Mouse (Mus musculus): ENCODE data around the gene Tmeff1.

The Tmeff1 gene

DNA sequence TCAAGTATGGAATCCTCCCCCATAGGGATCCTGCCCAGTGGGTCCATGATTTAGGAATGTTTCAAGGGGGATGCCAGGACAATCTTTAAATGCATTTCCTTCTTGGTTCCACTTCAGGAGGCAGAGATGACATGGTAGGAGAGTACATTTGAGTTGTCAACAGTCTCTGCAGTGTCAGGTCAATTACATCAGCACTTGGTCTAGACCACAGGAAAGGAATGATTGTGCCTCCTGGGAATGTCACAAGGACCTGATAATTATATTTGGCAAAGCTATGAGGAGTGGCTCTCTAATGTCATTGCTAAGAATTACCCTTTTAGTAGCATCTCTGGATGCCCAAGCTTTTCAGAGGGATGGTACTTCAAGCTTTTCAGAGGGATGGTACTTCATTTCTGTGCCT lies 20.0 kb upstream of the Tmeff1 start:
- DNase-seq (ENCODE audit: low read depth, low spot score): no peak

DNA sequence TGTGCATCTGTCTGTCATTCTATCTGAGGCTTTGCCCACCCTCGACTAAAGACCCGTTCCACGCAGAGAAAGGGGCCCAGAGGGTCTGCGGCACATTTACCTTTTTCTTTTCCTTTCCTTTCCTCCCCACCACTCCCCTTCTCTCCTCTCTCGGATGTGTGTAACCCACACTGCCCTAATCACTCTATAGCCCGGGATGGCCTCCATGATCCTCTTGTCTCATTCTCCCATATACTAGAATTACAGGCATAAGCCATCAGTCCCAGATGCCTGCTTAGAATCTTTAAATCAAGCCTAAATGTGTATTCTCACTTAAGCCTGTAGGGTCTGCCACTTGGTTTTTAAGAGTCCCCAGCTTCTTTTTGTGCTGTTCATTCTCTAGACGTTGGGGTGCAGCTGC lies 8.6 kb upstream of the Tmeff1 start:
- DNase-seq (ENCODE audit: low read depth, low spot score): no peak

DNA sequence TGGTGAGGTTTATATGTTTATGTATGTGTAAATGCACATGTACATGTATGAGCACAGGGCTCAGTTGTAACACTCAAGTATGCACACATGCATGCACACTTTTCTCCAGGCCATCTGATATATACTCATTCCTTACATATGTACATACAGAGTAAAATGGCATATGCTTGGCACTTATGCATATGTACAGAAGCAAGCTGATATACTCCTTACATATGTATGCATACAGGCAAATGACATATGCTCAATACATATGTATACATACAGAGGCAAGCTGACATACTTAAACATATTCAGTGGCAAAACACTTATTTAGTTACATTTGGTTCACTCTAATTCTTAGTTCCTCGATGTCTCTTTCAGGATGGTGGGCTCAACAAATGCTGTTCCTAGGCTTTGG lies 7.1 kb upstream of the Tmeff1 start:
- DNase-seq (ENCODE audit: low read depth, low spot score): no peak

DNA sequence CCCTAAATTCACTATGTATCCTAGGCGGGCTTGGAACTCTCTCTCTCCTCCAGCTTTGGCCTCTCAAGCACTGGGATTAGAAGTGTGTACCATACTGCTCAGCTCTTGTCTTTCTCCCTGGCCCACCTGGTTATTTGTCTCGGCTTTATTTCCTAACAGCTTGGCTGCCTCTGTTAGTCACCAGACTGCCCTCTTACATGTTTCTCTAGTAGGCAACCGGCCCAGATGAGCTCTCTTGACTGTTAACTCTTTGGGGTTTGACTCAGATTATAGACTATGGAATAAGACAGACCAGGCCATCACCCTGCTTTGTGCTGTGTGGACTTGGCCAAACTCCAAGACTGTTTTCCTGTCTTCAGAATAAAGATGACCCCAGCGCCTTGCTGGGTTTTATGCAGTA lies 6.6 kb upstream of the Tmeff1 start:
- DNase-seq (ENCODE audit: low read depth, low spot score): no peak

DNA sequence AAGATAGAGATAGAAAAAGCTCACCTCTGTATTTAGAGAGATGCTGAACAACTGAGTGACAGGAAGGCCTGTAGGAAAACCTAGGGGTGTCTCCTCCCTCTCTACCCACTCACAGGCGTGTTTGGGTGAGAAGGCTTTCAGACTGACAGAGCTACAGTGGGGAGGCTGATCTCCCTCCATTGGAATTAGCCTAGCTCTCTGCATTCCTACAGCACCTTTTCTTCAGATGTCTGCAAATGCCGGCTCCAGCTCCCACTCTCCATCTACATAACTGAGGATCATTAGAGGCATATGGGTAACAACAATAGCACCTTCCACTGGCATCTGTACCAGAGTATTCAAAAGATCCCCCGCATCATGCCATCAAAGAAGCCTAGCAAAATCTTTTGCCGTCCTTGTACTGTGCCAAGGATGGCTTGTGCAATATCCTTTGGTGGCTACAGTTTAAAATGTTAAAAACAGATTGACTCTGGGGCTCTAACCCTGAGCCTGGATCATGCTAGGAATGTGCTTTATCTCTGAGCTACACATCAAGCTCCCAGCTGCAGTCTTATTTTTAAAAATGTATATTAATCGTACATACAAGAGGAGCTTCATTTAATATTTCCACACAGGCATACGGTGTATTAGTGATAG lies 5.4 kb upstream of the Tmeff1 start:
- no peak for DNase-seq (ENCODE audit: low read depth, low spot score)

DNA sequence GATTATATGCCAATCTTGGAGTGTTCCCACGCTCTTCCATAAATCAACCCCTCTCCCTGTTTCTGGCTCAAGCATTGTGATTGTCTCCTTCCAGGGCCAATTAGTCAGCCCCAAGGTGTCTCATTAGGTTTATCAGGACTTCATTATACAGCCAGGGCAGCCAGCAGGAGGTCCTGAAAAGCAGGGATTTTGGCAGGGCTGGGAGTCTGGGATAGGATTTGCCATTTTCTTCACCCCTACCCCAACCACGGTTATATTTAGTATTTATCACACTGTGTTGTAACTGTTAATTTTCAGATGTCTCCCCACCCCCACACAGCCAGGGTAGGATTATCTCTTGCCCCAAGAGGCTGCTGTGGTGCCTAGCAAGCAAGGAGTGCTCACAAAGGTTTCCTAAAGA lies 3.8 kb upstream of the Tmeff1 start:
- DNase-seq (ENCODE audit: low read depth, low spot score): no peak

DNA sequence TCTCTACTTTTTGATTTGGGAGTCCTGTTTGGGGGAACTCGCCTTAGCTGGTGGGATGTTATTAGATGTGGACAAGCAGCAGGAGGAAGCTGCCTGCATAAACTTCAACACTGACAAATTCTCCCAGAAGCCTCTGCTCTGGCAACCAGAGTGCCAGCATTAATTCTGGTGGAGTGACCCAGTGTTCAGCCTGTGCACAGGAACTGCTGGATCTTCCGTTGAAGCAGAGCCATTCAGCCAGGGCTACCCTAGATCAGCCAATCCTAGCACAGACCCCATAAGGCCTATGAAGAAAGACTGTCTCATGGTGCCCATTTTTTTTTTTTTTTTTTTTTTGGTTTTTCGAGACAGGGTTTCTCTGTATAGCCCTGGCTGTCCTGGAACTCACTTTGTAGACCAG lies 3.0 kb upstream of the Tmeff1 start:
- DNase-seq (ENCODE audit: low read depth, low spot score): no peak

DNA sequence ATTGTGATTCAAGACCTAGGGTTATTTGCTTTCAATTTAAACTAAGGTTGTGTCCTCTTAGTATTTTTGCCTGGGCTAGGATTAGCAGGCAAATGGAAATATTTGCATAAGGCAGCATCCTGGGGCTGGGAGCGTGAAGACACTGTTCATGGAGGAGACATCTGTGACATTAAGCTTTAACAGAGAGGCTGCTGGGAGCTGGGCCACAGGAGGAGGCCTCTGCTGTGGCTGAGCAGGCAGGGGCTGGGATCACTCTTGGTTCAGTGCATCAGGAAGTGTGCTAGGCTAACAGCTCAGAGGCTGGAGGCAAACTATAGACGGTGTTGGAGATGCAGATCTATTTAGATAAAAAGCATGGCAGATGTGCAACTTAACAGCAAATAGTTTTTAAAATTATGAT lies 2.0 kb upstream of the Tmeff1 start:
- DNase-seq (ENCODE audit: low read depth, low spot score): no peak

DNA sequence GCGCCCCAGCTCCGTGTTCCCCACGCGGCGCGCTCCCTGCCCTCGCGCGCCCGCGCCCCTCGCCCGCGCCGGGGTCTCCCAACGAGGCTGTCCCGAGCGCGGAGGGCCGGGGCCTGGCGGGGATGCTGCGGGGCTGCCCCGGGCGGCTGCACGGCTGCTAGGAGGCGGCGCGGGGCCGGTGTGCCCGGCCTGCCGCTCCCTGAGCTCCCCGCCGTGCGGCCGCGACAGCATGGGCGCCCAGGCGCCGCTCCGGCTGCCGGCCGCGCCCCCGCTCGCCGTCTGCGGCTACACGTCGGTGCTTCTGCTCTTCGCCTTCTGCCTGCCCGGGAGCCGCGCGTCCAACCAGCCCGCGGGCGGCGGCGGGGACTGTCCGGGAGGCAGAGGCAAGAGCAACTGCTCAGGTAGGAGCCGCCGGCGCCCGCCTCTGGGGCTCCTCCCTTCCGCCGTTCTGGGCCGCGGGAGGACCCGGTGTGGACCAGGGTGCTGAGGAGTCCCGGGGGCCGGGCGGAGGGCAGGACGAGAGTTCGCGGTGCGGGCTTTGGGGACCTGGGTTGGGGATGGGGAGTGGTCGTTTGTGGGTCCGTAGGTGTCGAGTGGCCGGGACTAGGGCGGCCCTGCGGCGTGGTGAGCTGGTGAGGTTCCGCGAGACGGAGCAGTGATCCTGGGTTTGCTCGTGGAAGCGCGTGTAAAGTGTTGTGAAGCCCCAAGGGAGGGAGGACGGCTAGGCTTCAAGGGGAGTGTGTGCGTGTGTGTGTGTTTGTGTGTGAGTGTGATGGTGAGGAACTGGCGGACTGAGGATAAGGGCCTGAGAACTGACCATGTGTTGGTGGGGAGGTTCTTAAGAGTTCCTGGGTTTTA lies 496 bp downstream of the Tmeff1 start:
- DNase-seq (ENCODE audit: low read depth, low spot score): no peak

DNA sequence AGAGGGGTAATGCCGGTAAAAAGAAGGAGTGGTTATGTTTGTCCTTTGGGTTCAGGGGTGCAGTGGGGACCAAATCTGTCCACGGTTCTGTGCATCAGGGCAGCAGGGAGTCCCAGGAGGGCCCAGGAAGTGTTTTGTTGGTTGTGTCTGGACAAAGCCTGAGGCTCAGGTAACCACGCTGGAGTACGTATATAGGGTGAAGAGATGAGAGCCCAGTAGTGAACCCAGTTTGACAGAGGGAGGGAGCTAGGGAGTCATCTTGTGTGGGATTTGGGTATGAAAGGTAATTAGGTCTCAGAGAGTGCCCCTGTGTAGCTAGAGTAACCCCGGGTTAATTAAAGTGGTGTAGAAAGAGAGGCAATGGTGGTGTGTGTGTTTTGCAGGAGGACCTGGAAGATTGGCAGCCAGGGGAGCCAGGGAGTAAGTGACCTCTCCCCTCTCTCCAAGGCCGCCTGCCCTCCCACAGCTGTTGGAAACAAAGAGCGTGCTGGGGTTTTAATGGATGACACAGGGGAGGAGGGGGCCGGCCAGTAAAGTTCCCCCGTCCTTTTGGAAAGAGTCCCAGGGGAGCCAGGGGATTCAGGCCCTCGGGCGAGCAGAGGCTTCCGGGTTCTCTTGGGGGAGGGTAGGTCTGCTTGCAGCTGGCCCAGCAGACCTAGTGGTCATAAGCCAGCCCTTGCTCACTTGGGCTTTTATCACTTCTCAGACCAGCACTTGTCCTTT lies 1.3 kb downstream of the Tmeff1 start:
- DNase-seq (ENCODE audit: low read depth, low spot score): no peak

DNA sequence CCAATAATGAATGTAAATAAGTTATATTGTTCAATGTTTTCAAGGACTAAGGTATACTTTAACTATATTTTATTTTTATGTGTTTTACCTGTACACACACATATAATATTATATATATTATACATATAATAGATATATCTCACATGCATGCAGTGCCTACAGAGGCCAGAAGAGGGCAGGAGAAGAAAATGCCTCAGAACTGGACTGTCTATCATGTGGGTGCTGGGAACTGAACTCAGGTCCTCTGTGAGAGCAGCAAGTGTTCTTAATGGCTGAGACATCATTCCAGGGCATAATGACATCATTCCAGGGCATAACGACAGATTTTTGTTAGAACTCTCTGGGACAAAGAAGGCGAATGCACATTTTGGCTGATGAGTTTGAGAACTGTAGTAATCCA lies 2.6 kb downstream of the Tmeff1 start:
- DNase-seq (ENCODE audit: low read depth, low spot score): no peak

DNA sequence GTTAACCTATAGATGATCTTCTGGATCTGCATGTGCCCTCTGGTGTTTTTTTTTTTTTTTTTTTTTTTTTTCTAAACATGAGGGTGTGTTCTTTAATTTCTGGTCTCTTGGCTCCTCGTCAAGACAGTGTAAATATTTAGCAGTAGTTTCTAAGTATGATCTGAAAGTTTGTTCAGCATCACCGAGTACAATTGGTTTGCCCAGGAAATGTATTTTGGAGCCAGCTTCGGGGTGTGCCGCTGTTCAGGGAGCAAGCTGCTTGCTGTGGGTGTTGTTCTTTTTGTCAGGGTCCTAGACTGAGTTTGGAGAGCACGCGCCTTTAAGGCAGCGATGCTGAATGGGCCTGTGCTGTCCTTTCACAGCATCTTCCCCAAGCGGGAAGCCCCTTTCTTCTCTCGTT lies 3.6 kb downstream of the Tmeff1 start:
- no peak for DNase-seq (ENCODE audit: low read depth, low spot score)

DNA sequence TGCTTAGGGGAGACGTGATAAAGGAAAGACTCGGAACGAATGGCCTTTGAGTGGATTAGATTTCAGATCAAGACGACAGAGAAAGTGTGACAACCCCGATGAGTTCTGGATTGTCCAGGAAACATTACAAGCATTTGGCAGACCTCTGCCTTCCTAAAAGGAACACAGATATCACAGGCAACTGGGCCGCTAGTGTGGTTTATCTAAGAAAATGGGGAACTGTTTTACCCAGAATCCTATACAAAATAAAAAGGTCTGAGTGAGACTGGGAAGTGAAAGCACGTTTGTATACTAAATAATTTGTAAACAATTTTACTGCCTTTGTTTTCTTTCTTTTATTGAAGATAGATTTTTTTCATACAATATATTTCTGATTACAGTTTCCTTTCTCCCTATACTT lies 5.9 kb downstream of the Tmeff1 start:
- no peak for DNase-seq (ENCODE audit: low read depth, low spot score)

DNA sequence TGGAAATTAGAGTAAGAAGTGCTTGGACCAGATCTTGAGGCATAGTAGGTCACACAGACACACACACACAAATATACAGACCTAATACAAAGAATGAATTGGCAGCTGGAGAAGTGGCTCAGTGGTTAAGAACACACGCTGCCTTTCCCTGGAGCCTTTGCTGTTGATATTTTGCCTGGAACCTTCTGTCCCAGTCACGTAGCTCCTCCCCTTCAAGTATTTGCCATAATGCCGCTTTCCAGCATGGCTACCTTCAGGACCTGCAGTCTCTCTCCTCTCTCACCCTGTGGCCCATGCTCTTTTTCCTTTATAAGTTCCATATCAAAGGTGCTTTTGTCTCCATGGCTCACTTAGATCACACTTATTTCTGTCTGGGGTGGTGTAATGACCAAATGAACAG lies 6.4 kb downstream of the Tmeff1 start:
- no peak for DNase-seq (ENCODE audit: low read depth, low spot score)

DNA sequence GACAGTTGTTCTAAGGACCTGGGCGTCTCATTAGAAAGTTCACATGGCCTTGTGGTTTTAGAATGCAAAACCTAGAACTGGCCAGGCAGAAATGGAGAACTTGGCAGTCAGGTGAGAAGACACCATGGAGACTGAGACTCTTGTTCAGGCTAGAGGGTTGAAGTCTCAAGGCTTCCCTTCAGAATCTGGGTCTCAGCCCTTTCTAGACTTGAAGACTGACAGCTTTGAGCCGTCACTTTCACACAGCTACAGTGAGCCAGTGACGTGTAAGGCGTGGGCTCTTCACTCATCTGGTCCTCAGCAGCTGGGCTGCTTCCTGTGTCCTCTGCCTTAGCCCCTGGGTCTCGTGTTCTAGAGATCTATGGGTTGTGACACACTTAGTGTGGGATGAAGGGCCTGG lies 7.4 kb downstream of the Tmeff1 start:
- DNase-seq (ENCODE audit: low read depth, low spot score): no peak

DNA sequence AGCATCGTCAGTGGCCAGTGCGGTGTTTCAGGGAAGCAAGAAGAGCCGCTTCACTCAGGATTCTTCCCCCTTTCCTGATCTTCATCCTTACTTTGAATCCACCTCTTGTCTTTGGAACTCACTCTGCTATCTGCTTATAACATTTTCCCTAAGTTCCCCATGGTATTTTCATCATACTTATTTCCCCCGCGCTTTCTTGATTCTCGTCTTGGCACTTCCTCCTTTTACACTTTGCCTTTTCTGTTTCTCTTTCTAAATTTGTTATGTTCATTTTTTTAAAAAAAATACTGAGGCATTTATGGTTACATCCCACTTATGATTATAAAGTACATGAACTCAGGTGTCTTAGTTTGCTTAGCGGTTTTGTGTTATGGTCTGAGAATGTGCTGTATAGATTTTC lies 7.9 kb downstream of the Tmeff1 start:
- no peak for DNase-seq (ENCODE audit: low read depth, low spot score)

DNA sequence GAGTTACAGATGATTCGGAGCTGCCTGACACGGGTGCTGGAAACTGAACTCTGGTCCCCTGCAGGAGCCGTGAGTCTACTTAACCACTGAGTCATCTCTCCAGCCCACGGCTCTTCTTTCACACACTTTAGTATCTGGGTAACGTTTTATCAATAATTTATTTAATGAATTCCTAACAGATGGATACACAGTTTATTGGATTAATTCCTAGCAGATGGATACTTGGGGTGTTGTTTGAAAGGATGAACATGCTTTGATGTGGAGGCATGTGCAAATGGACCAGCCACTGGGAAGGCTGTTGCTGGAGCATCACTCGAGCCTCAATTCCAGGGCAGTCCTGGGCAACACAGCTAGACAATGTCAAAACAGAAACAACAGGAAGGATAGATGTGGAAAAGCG lies 11.1 kb downstream of the Tmeff1 start:
- no peak for DNase-seq (ENCODE audit: low read depth, low spot score)

DNA sequence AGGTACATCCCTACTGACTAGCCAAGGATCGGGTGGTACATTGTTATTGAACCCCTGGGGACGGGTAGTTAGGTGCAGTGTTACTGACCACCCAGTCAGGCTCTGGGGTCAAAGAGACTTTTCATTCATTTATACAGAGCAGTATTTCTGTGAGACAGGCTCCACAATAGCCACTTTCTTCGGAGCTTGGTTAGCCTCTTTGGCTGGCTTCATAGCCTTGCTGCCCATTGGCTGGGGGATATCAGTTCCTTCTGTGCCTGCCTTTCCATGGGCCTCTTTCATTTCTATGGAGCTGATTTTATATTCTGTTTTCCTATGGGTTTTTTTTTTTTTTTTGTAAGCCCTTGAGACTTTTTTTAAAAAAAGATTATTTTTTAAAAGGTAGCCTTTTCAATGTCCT lies 20.7 kb downstream of the Tmeff1 start:
- no peak for DNase-seq (ENCODE audit: low read depth, low spot score)

DNA sequence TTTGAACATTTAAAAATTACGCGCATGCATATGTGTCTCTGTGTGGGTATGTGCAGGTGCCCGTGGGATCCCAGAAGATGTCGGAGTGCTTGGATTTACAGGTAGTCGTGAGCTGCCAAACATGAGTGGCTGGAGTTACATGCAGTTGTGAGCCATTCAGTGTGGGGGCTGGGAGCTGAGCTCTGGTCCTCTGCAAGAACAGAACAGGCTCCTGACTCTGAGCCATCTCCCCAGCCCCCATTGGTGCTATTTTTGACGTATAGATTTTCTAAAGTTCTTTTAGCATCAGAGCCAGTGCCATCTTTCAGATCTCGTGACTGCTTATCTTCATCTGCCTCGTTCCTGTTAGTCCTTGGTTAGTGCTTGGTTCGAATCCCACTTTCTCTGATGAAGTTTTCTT lies 24.5 kb downstream of the Tmeff1 start:
- DNase-seq (ENCODE audit: low read depth, low spot score): no peak

DNA sequence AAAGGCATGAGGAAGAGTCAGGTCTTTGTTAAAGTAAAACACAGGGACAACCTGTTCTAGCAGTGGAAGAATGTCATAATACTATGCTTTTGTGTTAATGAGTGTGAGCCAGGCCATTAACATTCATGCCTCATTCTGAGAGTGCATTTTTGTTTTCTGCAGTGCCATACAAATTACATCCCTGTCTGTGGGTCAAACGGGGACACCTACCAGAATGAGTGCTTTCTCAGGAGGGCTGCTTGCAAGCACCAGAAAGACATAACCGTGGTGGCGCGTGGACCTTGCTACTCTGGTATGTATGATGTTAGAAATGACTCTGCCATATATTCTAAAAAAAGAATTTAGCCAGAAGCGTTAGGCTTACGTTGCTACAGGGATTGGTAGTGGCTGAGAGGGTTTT lies 25.3 kb downstream of the Tmeff1 start:
- no peak for DNase-seq (ENCODE audit: low read depth, low spot score)

DNA sequence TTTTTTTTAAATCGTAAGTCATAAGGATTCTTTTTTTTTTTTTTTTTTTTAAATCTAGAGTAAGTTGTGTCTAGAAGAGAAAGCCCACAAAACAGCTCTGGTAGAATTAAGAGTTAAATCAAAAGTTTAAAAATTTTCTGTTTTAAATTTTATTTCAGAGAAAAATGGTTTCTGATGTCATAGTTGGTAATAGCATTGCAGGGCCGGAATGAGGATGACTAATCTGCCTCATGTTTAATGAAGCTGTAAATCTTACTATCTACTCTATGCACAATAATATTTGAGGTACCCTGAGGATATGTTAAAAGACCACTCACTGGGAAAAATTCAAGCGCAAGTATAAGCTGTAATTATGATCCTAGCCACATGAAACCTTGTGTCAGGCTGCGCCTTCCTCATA lies 30.5 kb downstream of the Tmeff1 start:
- no peak for DNase-seq (ENCODE audit: low read depth, low spot score)

DNA sequence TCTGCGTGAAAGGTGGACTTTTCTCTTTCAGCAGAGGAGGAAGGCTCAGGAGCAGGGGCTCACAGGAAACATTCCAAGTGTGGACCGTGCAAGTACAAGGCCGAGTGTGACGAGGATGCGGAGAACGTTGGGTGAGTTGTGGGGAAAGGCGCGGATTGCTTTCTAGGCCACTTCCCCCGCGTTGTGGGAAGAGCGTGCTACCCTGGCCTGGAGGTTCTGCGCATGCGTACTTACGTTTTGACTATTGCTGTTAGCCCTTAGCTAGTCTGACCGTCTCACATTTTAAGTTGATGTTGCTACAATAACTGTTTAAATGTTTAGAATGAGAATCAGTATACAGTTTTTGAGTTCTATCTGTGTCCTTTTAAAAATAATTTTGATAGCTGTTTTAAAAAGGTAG lies 32.2 kb downstream of the Tmeff1 start:
- DNase-seq (ENCODE audit: low read depth, low spot score): no peak

DNA sequence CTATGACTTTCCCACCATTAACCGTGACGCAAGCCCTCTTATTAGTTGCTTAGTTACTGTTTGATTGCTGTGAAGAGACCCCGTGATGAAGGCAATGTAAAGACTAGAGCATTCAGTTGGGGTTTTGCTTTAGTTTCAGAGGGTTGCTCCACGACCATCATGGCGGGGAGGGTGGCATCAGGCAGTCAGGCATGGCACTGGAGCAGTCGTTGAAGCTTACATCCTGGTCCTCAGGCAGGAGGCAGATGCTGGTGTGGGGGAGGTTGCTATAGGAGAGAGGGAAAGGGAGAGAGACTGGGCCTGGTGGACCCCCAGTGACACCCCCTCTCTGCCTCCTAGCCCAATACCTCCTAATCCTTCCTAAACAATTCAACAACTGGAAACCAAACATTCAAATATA lies 35.1 kb downstream of the Tmeff1 start:
- no peak for DNase-seq (ENCODE audit: low read depth, low spot score)
